Mouse (Mus musculus): ENCODE data around the gene Fyb2. TPM values are rescaled to one million over a fixed set of nuclear protein-coding genes. Genes with fewer than 3 reads are reported as not detected.
"Not testable (repeated sequence)": the region's sequence is repeated elsewhere in the genome, so short reads cannot be mapped to it uniquely, and the experiment has no call there.

The Fyb2 gene
- total RNA-seq, 2 experiments from 2014 or later = not detected

GRCm38 (mm10) chr4:104999702-105000101 lies 86.4 kb downstream of the Fyb2 start:
- no peak for ATAC-seq (replicated peaks; ENCODE audit: low FRiP score, poor library complexity, severe bottlenecking)

GRCm38 (mm10) chr4:105001736-105002135 lies 88.5 kb downstream of the Fyb2 start:
- no peak for ATAC-seq (replicated peaks; ENCODE audit: low FRiP score, poor library complexity, severe bottlenecking)

- ATAC-seq (replicated peaks; ENCODE audit: low FRiP score, poor library complexity, severe bottlenecking) = no peak
These were observed 90.9 kb downstream of the Fyb2 start for GRCm38 (mm10) chr4:105004135-105004534.

GRCm38 (mm10) chr4:105004649-105005048 lies 91.4 kb downstream of the Fyb2 start:
- not testable (repeated sequence) for ATAC-seq (replicated peaks; ENCODE audit: low FRiP score, poor library complexity, severe bottlenecking)

GRCm38 (mm10) chr4:105007360-105008018 lies 94.2 kb downstream of the Fyb2 start:
- ATAC-seq (replicated peaks; ENCODE audit: low FRiP score, poor library complexity, severe bottlenecking) = no peak

- ATAC-seq (replicated peaks; ENCODE audit: low FRiP score, poor library complexity, severe bottlenecking) = no peak
These were observed 100.5 kb downstream of the Fyb2 start for GRCm38 (mm10) chr4:105013718-105014117.

GRCm38 (mm10) chr4:105015496-105015895 lies 102.2 kb downstream of the Fyb2 start:
- no peak for ATAC-seq (replicated peaks; ENCODE audit: low FRiP score, poor library complexity, severe bottlenecking)

- ATAC-seq (replicated peaks; ENCODE audit: low FRiP score, poor library complexity, severe bottlenecking) = no peak
These were observed 102.9 kb downstream of the Fyb2 start for GRCm38 (mm10) chr4:105016006-105016613.

- ATAC-seq (replicated peaks; ENCODE audit: low FRiP score, poor library complexity, severe bottlenecking) = no peak
These were observed 114.0 kb downstream of the Fyb2 start for GRCm38 (mm10) chr4:105027278-105027677.

- ATAC-seq (replicated peaks; ENCODE audit: low FRiP score, poor library complexity, severe bottlenecking) = no peak
These were observed 117.8 kb downstream of the Fyb2 start for GRCm38 (mm10) chr4:105031104-105031503.

- no peak for ATAC-seq (replicated peaks; ENCODE audit: low FRiP score, poor library complexity, severe bottlenecking)
These were observed 119.9 kb downstream of the Fyb2 start for GRCm38 (mm10) chr4:105033153-105033552.

- ATAC-seq (replicated peaks; ENCODE audit: low FRiP score, poor library complexity, severe bottlenecking) = no peak
These were observed 121.0 kb downstream of the Fyb2 start for GRCm38 (mm10) chr4:105034259-105034658.

GRCm38 (mm10) chr4:105050041-105050440 lies 136.8 kb downstream of the Fyb2 start:
- no peak for ATAC-seq (replicated peaks; ENCODE audit: low FRiP score, poor library complexity, severe bottlenecking)

- ATAC-seq (replicated peaks; ENCODE audit: low FRiP score, poor library complexity, severe bottlenecking) = no peak
These were observed 138.0 kb downstream of the Fyb2 start for GRCm38 (mm10) chr4:105051291-105051690.

Other genes starting within 250 kb of the Fyb2 start
- gene C8b, start 147.1 kb upstream of the Fyb2 start, total RNA-seq (2015; ENCODE audit: low replicate concordance) = not detected in 2 replicates
- not detected in 2 replicates for gene C8b, start 147.1 kb upstream of the Fyb2 start, total RNA-seq (2017; ENCODE audit: low replicate concordance)
- not detected in 2 replicates for gene Gm17662, start 56.1 kb upstream of the Fyb2 start, total RNA-seq (2015; ENCODE audit: low replicate concordance)
- gene Gm17662, start 56.1 kb upstream of the Fyb2 start, total RNA-seq (2017; ENCODE audit: low replicate concordance) = not detected in 2 replicates
- not detected in 2 replicates for gene C8a, start 37.1 kb upstream of the Fyb2 start, total RNA-seq (2015; ENCODE audit: low replicate concordance)
- not detected in 2 replicates for gene C8a, start 37.1 kb upstream of the Fyb2 start, total RNA-seq (2017; ENCODE audit: low replicate concordance)
- 0.21 TPM in 1 of 2 replicates, not detected in the other for gene Prkaa2, start 196.4 kb downstream of the Fyb2 start, total RNA-seq (2015; ENCODE audit: low replicate concordance)
- gene Prkaa2, start 196.4 kb downstream of the Fyb2 start, total RNA-seq (2017; ENCODE audit: low replicate concordance) = 0.09 TPM in 1 of 2 replicates, not detected in the other
- gene Plpp3, start 243.9 kb downstream of the Fyb2 start, total RNA-seq (2015; ENCODE audit: low replicate concordance) = 0.58 TPM in 1 of 2 replicates, not detected in the other
- gene Plpp3, start 243.9 kb downstream of the Fyb2 start, total RNA-seq (2017; ENCODE audit: low replicate concordance) = 0.09 TPM in 1 of 2 replicates, not detected in the other